Mouse (Mus musculus) adipose tissue, adult 10 weeks (tissue): Measurements from ENCODE around the gene Mcts2. TPM values are rescaled to one million over a fixed set of nuclear protein-coding genes. Genes with fewer than 3 reads are reported as not detected.

ENCODE experiments used
- polyA plus RNA-seq: library from polyadenylated mRNA; stranded (reverse); fragments of 350-450 nt; fragmentation: Illumina TruSeq; extraction: RNeasy Lipid Tissue Mini Kit (QIAGEN cat#74804); gene quantifications from one replicate; pipeline ENCODE4 v1.2.3, GENCODE M21; 2014; ENCODE audit warnings: low read depth, low replicate concordance

The Mcts2 gene
- polyA plus RNA-seq, result 14.8 TPM

DNA sequence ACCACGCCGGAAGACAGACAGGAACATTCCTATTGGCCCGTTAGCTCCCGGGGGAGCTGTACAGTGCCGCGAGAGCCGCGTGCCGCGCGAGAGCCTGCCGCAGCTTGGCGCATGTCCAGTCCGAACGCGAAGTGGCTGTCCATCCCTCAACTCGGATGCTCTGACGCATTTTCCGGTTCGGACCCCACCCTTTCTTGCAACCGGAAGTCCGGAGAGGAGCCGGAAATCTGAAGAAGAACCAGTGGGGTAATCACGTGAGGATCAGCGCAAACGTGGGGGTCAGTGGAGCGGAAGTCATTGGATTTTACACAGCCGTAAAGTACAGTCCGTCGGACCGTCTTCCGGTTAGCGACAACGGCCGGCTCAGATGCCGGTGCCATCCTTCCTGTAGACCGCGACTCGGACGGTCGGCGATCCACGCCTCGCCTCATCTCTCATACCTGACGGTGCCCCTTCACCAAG, at the start of gene Mcts2:
TSS of gene Mcts2 (plus strand) at position 230 of the 462 bp plus-strand sequence.

DNA sequence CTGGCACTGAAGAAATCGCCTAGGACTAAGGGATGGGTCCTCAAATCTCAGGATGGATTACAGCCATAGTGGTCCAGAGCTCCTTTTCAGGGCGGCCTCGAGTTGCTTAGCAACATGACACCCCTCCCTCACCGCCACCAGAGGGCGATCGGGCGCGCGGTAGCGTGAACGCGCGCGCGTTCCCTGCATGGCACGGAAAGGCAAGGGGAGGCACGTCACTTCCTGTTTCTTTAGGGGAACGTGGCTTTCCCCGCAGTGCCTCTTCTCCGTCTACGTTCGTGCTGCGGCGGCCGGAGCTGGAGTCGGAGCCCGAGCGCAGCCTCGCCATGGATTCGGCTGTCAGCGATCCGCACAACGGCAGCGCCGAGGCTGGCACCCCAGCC, 17.6 kb upstream of the Mcts2 start, which contains the start of gene H13:
TSS of gene H13 (plus strand) at position 206 of the 383 bp plus-strand sequence.

DNA sequence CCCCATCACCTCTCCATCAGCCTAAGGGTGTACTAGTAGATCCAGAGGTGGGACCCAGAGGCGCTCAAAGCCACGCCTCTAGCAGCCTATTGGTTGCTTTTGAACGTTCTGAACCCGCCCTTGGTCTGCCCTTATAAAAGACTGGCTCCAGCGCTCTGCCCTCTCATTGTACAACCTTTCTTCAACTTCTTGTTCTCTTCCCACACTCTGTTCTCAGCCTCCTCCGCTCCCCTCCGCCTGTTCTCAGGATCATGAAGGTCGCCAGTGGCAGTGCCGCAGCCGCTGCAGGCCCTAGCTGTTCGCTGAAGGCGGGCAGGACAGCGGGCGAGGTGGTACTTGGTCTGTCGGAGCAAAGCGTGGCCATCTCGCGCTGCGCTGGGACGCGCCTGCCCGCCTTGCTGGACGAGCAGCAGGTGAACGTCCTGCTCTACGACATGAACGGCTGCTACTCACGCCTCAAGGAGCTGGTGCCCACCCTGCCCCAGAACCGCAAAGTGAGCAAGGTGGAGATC, 49.3 kb downstream of the Mcts2 start, which contains the start of gene Id1:
TSS of gene Id1 (plus strand) at position 162 of the 512 bp plus-strand sequence.

Other genes starting within 250 kb of the Mcts2 start
- 773 TPM for gene Defb23, start 222.4 kb upstream of the Mcts2 start, polyA plus RNA-seq
- gene Defb20, start 210.0 kb upstream of the Mcts2 start, polyA plus RNA-seq, result 5,596 TPM
- 725 TPM for gene Defb22, start 196.9 kb upstream of the Mcts2 start, polyA plus RNA-seq
- 117 TPM for gene Defb26, start 175.3 kb upstream of the Mcts2 start, polyA plus RNA-seq
- gene Defb28, start 168.8 kb upstream of the Mcts2 start, polyA plus RNA-seq, result 1,277 TPM
- gene Defb29, start 146.9 kb upstream of the Mcts2 start, polyA plus RNA-seq, result 321 TPM
- 2,150 TPM for gene Gm17416, start 117.7 kb upstream of the Mcts2 start, polyA plus RNA-seq
- gene Defb21, start 114.3 kb upstream of the Mcts2 start, polyA plus RNA-seq, result 719 TPM
- 22.8 TPM for gene Defb19, start 106.7 kb upstream of the Mcts2 start, polyA plus RNA-seq
- 531 TPM for gene Defb45, start 87.6 kb upstream of the Mcts2 start, polyA plus RNA-seq
- 6.9 TPM for gene Defb36, start 82.7 kb upstream of the Mcts2 start, polyA plus RNA-seq
- 4,016 TPM for gene Defb25, start 64.0 kb upstream of the Mcts2 start, polyA plus RNA-seq
- 42.9 TPM for gene Rem1, start 60.1 kb upstream of the Mcts2 start, polyA plus RNA-seq
- gene H13, start 17.6 kb upstream of the Mcts2 start, polyA plus RNA-seq, result 115 TPM
- 38.8 TPM for gene Id1, start 49.2 kb downstream of the Mcts2 start, polyA plus RNA-seq
- gene Cox4i2, start 67.1 kb downstream of the Mcts2 start, polyA plus RNA-seq, result 5.2 TPM
- gene Bcl2l1, start 144.7 kb downstream of the Mcts2 start, polyA plus RNA-seq, result 42.0 TPM
- gene Tpx2, start 160.9 kb downstream of the Mcts2 start, polyA plus RNA-seq, result 1.9 TPM
- gene Mylk2, start 224.3 kb downstream of the Mcts2 start, polyA plus RNA-seq, result 1.1 TPM
- gene Foxs1, start 246.2 kb downstream of the Mcts2 start, polyA plus RNA-seq, result 5.9 TPM